Mouse (Mus musculus) ES-Bruce4 (cell line): ENCODE results near the gene Tlr6. TPM values are rescaled to one million over a fixed set of nuclear protein-coding genes. Genes with fewer than 3 reads are reported as not detected.

Experiments
- H3K27ac ChIP-seq: 2 replicates; pipeline ENCODE4 v1.5.1; 2012; ENCODE audit warnings: low read length, inconsistent platforms; ENCODE audit not compliant: insufficient read depth
- H3K27me3 ChIP-seq: 2 replicates; pipeline ENCODE4 v1.6.1; 2012; ENCODE audit warnings: mild to moderate bottlenecking, low read length, inconsistent platforms; ENCODE audit not compliant: control insufficient read depth, poor library complexity, insufficient read depth, severe bottlenecking
- H3K36me3 ChIP-seq: 2 replicates; pipeline ENCODE4 v1.6.1; 2012; ENCODE audit warnings: inconsistent platforms, mild to moderate bottlenecking, low read length, moderate library complexity; ENCODE audit not compliant: control insufficient read depth, poor library complexity, insufficient read depth, severe bottlenecking
- H3K4me1 ChIP-seq: one replicate; pipeline ENCODE4 v1.8.1; 2011; ENCODE audit warnings: low read length; ENCODE audit not compliant: control insufficient read depth, insufficient read depth
- H3K4me3 ChIP-seq: 2 replicates; pipeline ENCODE4 v1.5.1; 2011; ENCODE audit warnings: low read depth, mild to moderate bottlenecking, low read length
- H3K9ac ChIP-seq: 2 replicates; pipeline ENCODE4 v1.6.1; 2012; ENCODE audit warnings: low read depth, mild to moderate bottlenecking, inconsistent platforms; ENCODE audit not compliant: poor library complexity, severe bottlenecking
- H3K9me3 ChIP-seq: replicated peaks from 2 replicates; pipeline ENCODE4 v1.6.1; 2012; ENCODE audit warnings: mild to moderate bottlenecking, low read length, inconsistent platforms; ENCODE audit not compliant: control insufficient read depth, poor library complexity, insufficient read depth, severe bottlenecking
- CTCF ChIP-seq: IDR thresholded peaks from one replicate; pipeline ENCODE4 v1.8.1; 2011; ENCODE audit warnings: low read depth, low read length
- EP300 ChIP-seq: IDR thresholded peaks from 2 replicates; pipeline ENCODE4 v1.6.1; 2011; ENCODE audit warnings: low read depth, low read length; ENCODE audit not compliant: insufficient read depth
- POLR2A ChIP-seq: IDR thresholded peaks from one replicate; pipeline ENCODE4 v1.8.1; 2011; ENCODE audit warnings: low read length; ENCODE audit not compliant: insufficient read depth
- polyA plus RNA-seq: library from polyadenylated mRNA; stranded (reverse); fragments of >200 nt; gene quantifications from 2 replicates; pipeline ENCODE4 v1.2.4, GENCODE M21; 2011; ENCODE audit warnings: low read depth; ENCODE audit not compliant: missing spikeins, insufficient read depth, insufficient read length

Gene Tlr6
- polyA plus RNA-seq, 1 experiment = 1.0 TPM

DNA sequence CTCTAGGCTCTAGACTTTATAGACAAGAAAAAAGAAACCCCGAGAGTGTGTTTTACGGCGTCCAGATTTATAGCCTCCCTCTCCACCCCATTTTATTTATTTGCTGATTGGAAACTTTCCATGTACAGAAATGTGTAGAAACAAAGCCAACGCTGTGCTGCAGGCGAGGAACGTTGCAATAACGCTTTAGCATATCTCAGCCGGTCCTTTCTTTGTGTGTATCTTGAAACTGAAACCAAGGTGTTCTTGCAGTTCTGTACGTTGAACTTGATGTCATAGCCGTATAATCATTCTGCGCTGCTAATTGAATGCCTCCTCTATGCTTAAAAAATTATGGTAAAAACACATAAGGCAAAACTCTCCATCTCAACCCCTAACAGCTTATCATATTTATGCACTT is 42.2 kb downstream of the Tlr6 start:
- Histone ChIP-seq H3K4me1 (no peaks in the 10 kb centered on the region), H3K9ac (no peak overlapping the region), H3K27me3 (no peaks in the 10 kb centered on the region), H3K27ac (no peak overlapping the region), H3K36me3 (no peaks in the 10 kb centered on the region), H3K9me3 (peaks cover 16% of the 10 kb centered on the region), H3K4me3 (no peak overlapping the region)
- no peak for TF ChIP-seq CTCF
- TF ChIP-seq POLR2A = no peak
- TF ChIP-seq EP300 = no peak

DNA sequence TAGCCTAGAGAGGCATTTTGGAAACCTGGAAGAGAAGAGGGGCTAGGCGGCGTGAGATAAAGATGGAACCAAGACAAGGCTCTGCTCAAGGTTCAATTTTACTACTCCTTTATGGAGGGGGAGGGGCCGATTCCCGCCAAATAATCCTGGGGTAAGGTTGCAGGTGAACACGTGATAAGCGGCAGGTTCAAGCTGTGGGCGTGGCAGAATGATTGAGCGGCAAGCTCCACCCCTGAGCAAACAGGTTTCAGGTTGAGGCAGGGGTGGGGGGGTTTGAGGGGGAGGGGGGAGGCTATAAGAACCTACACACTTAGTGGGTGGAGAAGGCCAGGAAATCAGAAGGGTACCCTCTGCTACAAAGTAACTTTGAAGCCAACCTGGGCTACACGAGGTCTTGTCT is 42.7 kb downstream of the Tlr6 start:
- TF ChIP-seq CTCF (no peak), POLR2A (no peak), EP300 (no peak)
- peaks cover 22% of the 10 kb centered on the region for H3K9me3 ChIP-seq
- no peaks in the 10 kb centered on the region for H3K4me1 ChIP-seq

DNA sequence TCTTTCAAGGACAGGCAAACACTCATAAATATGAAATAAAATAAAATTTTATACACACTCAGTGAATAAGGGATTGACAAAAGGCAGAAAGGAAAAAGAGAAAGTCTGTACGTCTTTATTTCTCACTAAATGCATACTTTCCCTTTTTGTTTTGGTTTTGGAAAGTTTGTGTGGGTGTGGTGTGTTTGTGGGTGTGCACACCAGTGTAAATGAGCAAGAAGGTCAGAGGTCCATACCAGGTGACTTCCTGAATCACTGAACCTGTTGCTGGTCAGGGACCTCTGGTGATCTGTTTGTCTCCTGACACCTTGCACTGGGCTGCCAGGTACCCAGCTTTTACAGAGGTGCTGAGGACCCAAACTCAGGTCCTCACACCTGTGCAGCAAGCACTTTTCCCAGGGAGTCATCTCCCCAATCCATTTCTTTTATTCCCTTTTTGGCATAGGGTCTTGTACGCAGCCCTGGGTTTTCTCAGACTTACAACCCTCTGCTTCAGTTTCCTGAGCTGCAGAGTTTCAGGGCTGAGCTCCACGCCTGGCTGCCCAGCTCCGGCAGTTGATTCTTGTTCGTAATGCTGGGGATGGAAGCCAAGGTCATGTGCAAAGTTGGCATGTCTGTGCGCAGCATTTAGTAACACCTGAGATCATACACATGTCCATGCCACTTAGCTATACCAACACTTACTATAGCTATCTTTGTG is 51.2 kb downstream of the Tlr6 start:
- H3K9ac ChIP-seq = no peak overlapping the region
- H3K27me3 ChIP-seq = no peaks in the 10 kb centered on the region
- H3K4me3 ChIP-seq = no peak overlapping the region
- peaks cover 41% of the 10 kb centered on the region for H3K9me3 ChIP-seq
- TF ChIP-seq CTCF (no peak), EP300 (no peak), POLR2A (no peak)
- H3K36me3 ChIP-seq = no peaks in the 10 kb centered on the region
- no peaks in the 10 kb centered on the region for H3K4me1 ChIP-seq
- no peak overlapping the region for H3K27ac ChIP-seq

More for the DNA sequence above, 42.7 kb downstream of the Tlr6 start:
- H3K27me3 ChIP-seq = no peaks in the 10 kb centered on the region
- H3K36me3 ChIP-seq = no peaks in the 10 kb centered on the region
- no peak overlapping the region for H3K4me3 ChIP-seq
- H3K9ac ChIP-seq = no peak overlapping the region
- H3K27ac ChIP-seq = no peak overlapping the region

DNA sequence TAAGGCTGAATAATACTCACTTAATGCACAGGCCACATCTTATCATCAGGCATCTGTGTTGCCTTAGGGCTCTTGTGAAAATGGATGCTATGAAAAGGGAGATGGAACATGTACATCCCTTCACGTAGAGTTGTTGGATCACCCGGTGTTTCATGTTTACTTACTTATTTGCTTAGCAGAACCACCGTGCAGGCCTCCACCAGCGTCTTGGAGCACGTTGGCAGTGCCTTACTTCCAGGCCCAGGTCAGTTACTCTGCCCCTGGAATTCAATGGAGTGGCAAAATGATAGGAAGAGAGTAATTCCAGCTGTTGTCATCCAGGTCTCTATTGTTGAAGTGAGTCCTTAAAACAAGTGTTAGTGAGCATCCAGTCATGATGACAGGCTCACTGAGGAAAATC is 52.0 kb downstream of the Tlr6 start:
- no peaks in the 10 kb centered on the region for H3K4me1 ChIP-seq
- TF ChIP-seq CTCF (no peak), EP300 (no peak), POLR2A (no peak)
- no peak overlapping the region for H3K9ac ChIP-seq
- no peak overlapping the region for H3K27ac ChIP-seq
- H3K36me3 ChIP-seq = no peaks in the 10 kb centered on the region
- H3K9me3 ChIP-seq = peaks cover 44% of the 10 kb centered on the region
- no peaks in the 10 kb centered on the region for H3K27me3 ChIP-seq
- no peak overlapping the region for H3K4me3 ChIP-seq

DNA sequence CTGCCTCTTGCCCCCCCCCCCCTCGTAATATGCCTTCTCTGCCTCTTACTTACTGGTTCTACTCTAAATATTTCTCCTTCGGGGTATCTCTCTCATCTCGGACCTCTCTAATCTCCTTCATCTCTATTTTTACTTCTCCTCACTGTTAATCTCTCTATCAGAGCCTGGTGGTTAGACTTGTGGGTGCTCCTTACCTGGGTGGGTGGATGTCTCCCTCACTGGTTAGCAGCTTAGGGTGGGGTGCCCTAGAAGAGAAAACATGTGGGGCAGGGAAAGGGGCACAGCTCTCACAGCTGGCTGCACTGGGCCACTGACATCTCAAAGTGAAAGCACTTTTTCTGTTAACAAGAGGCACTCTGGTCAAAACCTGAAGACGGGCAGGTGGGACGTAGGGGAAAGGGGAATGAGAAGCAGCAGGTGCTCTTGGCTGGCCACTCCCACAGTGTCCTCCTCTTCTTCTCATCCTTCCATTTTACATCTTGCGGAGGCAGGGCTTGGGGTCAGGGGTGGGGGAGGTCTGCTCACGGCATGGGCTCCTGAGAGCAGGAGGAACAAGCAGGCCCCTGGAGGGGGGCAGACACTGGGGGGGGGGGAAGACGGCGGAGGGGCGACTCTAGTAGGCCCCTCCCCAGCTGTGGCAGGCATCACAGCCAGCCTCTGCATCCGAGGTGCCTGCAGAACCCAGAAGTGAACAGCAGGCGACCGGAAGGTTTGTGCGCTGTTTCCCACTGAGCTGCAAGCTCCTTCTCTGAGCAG is 54.2 kb downstream of the Tlr6 start:
- peaks cover 38% of the 10 kb centered on the region for H3K9me3 ChIP-seq
- no peaks in the 10 kb centered on the region for H3K4me1 ChIP-seq
- no peaks in the 10 kb centered on the region for H3K36me3 ChIP-seq
- TF ChIP-seq POLR2A (no peak), CTCF (no peak), EP300 (no peak)
- H3K9ac ChIP-seq = no peak overlapping the region
- H3K4me3 ChIP-seq = no peak overlapping the region
- H3K27ac ChIP-seq = no peak overlapping the region
- no peaks in the 10 kb centered on the region for H3K27me3 ChIP-seq

Other genes with a start within 250 kb of the Tlr6 start
- gene Klf3, start 156.7 kb downstream of the Tlr6 start, polyA plus RNA-seq = 108 and 112 TPM in 2 replicates
- not detected in 2 replicates for gene Tlr1, start 26.5 kb downstream of the Tlr6 start, polyA plus RNA-seq
- gene Fam114a1, start 10.0 kb upstream of the Tlr6 start, polyA plus RNA-seq = 16.5 and 19.8 TPM in 2 replicates
- not detected in 2 replicates for gene Tmem156, start 132.0 kb upstream of the Tlr6 start, polyA plus RNA-seq
- gene Klhl5, start 147.4 kb upstream of the Tlr6 start, polyA plus RNA-seq = 11.7 and 12.0 TPM in 2 replicates
- gene Wdr19, start 239.6 kb upstream of the Tlr6 start, polyA plus RNA-seq = 13.8 and 13.9 TPM in 2 replicates